Mouse (Mus musculus): ENCODE measurements around the gene Tmem39b. TPM values are rescaled to one million over a fixed set of nuclear protein-coding genes. Genes with fewer than 3 reads are reported as not detected.
"Not testable (repeated sequence)": the region's sequence is repeated elsewhere in the genome, so short reads cannot be mapped to it uniquely, and the experiment has no call there.

Tmem39b gene
- polyA plus RNA-seq, 1 experiment from 2014 or later, result 7.8 TPM

DNA sequence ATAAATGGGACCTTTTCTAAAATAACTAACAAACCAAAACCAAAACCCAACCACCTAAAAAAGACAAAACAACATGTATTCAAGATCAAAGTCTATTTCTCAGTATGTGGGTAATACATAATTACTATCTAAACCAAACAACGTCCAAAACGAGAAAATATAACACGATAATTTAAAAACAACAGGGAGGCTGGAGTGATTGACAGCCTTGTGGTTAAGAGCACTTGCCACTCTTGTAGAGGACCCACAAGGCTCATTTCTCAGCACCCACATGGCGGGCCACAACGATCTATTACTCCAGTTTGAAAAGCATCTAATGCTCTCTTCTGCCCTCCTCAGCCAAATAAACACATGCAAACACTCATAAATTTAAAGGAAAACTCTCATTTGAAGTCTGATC is 34.8 kb upstream of the Tmem39b start:
- in situ Hi-C loops (cut with MboI; ENCODE audit: low pct_unique_long_range_greater_than_20kb), result no loop called here
- TF ChIP-seq CTCF (IDR thresholded peaks at IDR 0.05), result no peak
- ATAC-seq, result no peak
- CTCF ChIA-PET, result no interaction called here
- no peaks in the 10 kb centered on the region for H3K27me3 ChIP-seq
- no peak for DNase-seq (ENCODE audit: low read depth, low spot score)
- POLR2A ChIA-PET, result no interaction called here

DNA sequence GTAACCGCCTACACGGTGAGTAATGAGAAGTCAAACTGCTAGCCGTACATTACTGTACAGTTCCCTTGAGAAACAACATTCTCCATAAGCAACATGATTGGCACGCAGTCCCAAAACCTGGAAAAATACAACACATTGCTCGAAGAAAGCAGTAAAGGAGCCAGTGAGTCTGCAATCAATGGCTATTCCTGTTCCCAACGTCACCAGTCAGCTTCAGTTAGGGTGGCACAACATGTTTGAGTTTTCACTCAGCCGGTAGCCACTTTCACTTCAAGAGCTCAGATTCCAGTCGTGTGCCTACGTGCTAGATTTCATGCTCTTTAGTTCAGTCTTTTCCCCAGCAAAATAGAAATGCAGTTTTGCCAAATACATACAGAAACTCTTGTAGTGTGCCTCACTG is 19.7 kb upstream of the Tmem39b start:
- H3K27me3 ChIP-seq, result no peaks in the 10 kb centered on the region
- ChIA-PET POLR2A (no interaction called here), CTCF (interaction anchor here (1.4 kb wide), 1 partner anchor 12 kb away, joined by 4 read pairs; no protein-coding TSS in a partner anchor)
- no peak for DNase-seq (ENCODE audit: low read depth, low spot score)
- no peak for TF ChIP-seq CTCF (IDR thresholded peaks at IDR 0.05)
- no peak for ATAC-seq
- in situ Hi-C loops (cut with MboI; ENCODE audit: low pct_unique_long_range_greater_than_20kb), result no loop called here

DNA sequence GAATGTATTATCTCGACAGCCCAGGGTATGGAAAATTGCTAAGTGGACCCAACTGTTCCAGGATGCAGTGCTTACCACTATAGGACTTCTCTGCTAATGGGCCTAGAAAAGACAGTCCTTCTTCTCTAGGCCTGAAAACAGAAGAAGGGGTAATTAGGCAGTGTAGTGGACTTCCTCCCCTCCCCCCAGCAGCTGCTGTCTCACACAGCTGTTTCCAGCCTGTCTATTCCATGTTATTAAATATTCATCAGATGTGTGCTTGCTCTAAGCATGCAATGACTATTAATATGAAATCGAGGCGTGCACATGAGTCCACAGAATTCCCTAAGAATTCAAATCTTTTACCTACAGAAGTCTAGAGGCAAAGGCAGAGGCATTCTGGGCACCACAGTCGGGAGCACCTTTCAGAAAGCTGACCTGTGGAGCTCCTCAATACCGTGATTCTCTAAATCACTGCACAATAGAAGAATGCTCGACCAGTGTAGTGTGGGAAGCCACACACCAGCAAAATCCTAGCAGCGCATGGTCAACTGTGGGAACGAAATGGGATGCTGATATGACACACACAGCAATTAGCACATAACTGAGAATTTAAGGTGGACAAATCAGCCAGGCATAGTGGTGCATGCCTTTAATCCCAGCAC is 13.0 kb upstream of the Tmem39b start:
- no peak for DNase-seq (ENCODE audit: low read depth, low spot score)
- CTCF ChIA-PET, result interaction anchor here (1.8 kb wide), 1 partner anchor 11 kb away, joined by 5 read pairs; no protein-coding TSS in a partner anchor
- POLR2A ChIA-PET, result no interaction called here
- in situ Hi-C loops (cut with MboI; ENCODE audit: low pct_unique_long_range_greater_than_20kb), result loop anchor here (10.0 kb wide), 1 partner anchor 75 kb away; no protein-coding TSS in a partner anchor
- TF ChIP-seq CTCF (IDR thresholded peaks at IDR 0.05), result no peak
- no peak for ATAC-seq
- no peaks in the 10 kb centered on the region for H3K27me3 ChIP-seq

DNA sequence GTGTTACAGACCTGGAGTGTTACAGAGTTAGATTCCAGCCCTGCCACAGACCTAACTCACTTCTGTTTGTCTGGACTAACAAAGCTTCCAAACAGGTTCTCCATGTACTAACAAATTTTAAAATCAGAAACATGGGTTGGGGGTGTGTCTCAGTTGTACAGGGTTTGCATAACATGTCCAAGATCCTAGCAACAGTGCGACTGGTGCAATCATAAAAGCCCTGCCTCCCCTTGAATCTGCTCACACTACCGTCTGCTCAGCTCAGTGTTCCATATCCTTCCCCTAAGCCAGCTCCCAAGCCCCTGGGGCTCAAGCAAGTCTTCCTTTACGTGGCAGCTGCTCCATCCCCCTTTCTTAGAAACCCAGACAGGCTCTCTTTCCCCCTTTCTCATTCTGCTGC is 10.1 kb upstream of the Tmem39b start:
- CTCF ChIA-PET, result interaction anchor here (1.1 kb wide), 1 partner anchor 11 kb away, joined by 3 read pairs; no protein-coding TSS in a partner anchor
- H3K27me3 ChIP-seq, result no peaks in the 10 kb centered on the region
- in situ Hi-C loops (cut with MboI; ENCODE audit: low pct_unique_long_range_greater_than_20kb), result loop anchor here (10.0 kb wide), 1 partner anchor 78 kb away; no protein-coding TSS in a partner anchor
- ATAC-seq (no peak), DNase-seq (ENCODE audit: low read depth, low spot score) (no peak)
- POLR2A ChIA-PET, result interaction anchor here (0.6 kb wide), 1 partner anchor 35 kb away, joined by 3 read pairs; the partner anchor contains the start of gene Khdrbs1
- no peak for TF ChIP-seq CTCF (IDR thresholded peaks at IDR 0.05)

DNA sequence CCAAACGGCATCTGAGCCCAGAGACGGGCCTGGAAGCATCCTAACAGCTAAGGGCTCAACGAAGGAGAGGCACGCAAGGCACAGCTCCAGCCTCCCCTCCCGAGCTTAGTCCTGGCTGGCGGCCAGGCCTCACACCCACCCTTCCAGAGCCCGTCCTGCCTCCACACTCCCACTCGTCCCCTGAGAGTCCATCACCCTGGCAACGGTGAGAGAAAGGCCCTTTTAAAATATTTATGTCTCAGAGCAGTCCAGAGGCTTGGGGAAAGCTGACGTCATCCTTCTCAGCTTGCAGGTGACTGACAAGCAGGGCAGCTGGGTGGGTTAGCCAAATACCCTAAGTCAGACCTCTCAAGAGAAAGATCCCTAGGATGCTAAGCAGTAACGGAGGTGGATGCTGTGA is 5.8 kb upstream of the Tmem39b start:
- POLR2A ChIA-PET, result no interaction called here
- no peak for TF ChIP-seq CTCF (IDR thresholded peaks at IDR 0.05)
- no peak for DNase-seq (ENCODE audit: low read depth, low spot score)

DNA sequence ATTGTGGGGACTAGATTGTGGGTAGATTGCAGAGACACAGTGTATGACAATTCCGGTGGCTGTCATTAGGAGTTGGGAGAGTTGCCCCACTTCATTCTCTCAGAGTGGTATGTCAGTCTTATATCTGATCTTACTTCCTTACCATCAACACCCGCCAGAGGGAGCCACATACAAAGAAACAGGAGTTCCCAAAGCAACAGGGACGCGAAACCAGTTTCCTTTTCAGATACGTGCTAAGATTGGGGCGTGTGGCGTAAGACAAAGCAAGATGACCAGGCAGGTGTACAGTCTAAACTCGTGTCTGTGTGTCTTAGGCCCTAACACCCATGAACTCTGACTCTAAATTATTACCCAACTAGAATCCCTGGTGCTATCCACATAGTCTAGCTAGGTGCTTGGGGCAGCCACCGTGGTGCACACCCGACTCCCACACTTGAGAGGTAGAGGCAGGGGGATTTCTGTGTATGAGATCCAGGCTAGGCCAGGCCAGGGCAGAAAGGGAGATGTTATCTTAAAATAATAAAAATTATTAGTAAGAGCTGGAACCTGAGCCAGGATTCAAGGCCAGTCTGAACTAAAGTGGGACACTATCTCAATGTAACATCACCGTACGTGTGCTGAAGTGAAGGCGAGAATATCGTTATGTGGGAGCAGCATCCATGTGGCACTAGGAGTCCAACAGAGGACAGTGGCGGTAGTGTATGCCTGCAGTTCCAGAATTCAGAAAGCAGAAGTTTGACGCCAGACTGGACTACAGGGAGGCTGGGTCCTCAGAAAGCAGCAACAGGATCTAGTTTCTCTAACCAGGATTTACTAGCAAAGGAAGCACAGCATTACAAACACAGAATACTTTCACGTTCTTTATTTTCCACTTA is 5.1 kb upstream of the Tmem39b start:
- DNase-seq (ENCODE audit: low read depth, low spot score), result no peak
- ATAC-seq, result peak; percentile 33
- no peaks in the 10 kb centered on the region for H3K27me3 ChIP-seq
- ChIA-PET CTCF (interaction anchor here (1.5 kb wide), 1 partner anchor 10 kb away, joined by 5 read pairs; no protein-coding TSS in a partner anchor), POLR2A (no interaction called here)
- TF ChIP-seq CTCF (IDR thresholded peaks at IDR 0.05), result no peak
- in situ Hi-C loops (cut with MboI; ENCODE audit: low pct_unique_long_range_greater_than_20kb), result loop anchor here (10.0 kb wide), 1 partner anchor 83 kb away; no protein-coding TSS in a partner anchor

More for the DNA sequence above, 5.8 kb upstream of the Tmem39b start:
- no peak for ATAC-seq
- in situ Hi-C loops (cut with MboI; ENCODE audit: low pct_unique_long_range_greater_than_20kb), result loop anchor here (10.0 kb wide), 1 partner anchor 82 kb away; no protein-coding TSS in a partner anchor
- CTCF ChIA-PET, result interaction anchor here (1.5 kb wide), 1 partner anchor 9 kb away, joined by 5 read pairs; no protein-coding TSS in a partner anchor
- no peaks in the 10 kb centered on the region for H3K27me3 ChIP-seq

DNA sequence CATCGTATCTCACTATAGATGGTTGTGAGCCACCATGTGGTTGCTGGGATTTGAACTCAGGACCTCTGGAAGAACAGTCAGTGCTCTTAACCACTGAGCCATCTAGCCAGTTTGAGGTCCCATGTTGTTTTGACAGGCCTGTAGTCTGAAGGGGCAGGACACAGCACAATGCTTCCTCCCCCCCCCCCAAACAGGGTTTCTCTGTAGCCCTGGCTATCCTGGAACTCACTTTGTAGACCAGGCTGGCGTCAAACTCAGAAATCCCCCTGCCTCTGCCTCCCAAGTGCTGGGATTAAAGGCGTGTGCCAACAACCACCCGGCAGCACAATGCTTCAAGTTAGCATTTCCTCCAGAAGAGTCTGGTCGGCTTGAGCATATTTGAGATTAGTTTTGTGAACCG is 4.0 kb upstream of the Tmem39b start:
- ATAC-seq; POLR2A ChIA-PET; H3K27me3 ChIP-seq; DNase-seq (ENCODE audit: low read depth, low spot score): not testable (repeated sequence)
- in situ Hi-C loops (cut with MboI; ENCODE audit: low pct_unique_long_range_greater_than_20kb), result loop anchor here (10.0 kb wide), 1 partner anchor 84 kb away; no protein-coding TSS in a partner anchor
- CTCF ChIA-PET, result interaction anchor here (0.6 kb wide), 1 partner anchor 52 kb away, joined by 4 read pairs; no protein-coding TSS in a partner anchor

DNA sequence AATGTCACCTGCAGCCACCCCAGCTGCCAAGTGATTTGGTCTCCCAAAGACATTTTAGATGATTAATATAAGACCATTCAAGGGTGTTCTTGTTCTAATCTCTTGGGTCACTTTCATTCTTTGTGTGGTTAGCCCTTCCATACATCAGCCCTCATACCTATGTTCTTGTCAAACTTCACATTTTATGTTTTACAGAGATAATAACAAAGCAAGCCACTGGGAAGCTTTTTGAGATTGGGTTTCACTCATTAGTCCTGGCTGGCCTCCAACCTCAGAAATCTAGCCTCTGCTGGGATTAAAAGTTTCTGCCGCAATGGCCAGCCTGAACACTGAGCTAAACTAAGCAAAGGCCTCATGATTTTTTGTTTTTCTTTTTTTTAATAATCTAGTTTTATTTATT is 3.6 kb upstream of the Tmem39b start:
- POLR2A ChIA-PET, result no interaction called here
- ATAC-seq, result no peak
- DNase-seq (ENCODE audit: low read depth, low spot score), result no peak
- H3K27me3 ChIP-seq, result no peaks in the 10 kb centered on the region
- CTCF ChIA-PET, result interaction anchor here (0.6 kb wide), 1 partner anchor 53 kb away, joined by 4 read pairs; no protein-coding TSS in a partner anchor
- in situ Hi-C loops (cut with MboI; ENCODE audit: low pct_unique_long_range_greater_than_20kb), result loop anchor here (10.0 kb wide), 1 partner anchor 85 kb away; no protein-coding TSS in a partner anchor
- TF ChIP-seq CTCF (IDR thresholded peaks at IDR 0.05), result no peak

DNA sequence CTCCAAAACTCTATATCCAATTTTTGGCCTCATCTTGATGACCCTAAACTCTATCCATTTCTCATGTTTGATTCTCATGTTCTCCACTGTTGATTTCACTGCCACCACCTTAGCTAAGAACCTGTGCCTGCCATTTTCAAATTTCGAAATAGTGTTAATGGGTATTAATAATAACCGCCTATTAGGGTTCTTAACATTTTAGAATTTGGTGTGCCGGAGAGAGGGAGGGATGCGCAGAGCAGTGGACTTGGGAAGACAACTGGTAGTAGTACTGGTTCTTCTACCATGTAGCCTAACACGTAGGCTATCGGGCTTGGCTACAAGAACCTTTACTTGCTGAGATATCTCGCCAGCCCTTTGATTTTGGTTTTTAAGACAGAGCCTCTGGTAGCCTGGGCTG is 553 bp upstream of the Tmem39b start:
- POLR2A ChIA-PET, result interaction anchor here (0.6 to 1.3 kb wide), 2 partner anchors 18 to 121 kb away, joined by 3 to 5 read pairs; no protein-coding TSS in a partner anchor
- H3K27me3 ChIP-seq, result no peaks in the 10 kb centered on the region
- ATAC-seq, result no peak
- TF ChIP-seq CTCF (IDR thresholded peaks at IDR 0.05), result no peak
- DNase-seq (ENCODE audit: low read depth, low spot score), result no peak
- in situ Hi-C loops (cut with MboI; ENCODE audit: low pct_unique_long_range_greater_than_20kb), result no loop called here
- CTCF ChIA-PET, result no interaction called here

DNA sequence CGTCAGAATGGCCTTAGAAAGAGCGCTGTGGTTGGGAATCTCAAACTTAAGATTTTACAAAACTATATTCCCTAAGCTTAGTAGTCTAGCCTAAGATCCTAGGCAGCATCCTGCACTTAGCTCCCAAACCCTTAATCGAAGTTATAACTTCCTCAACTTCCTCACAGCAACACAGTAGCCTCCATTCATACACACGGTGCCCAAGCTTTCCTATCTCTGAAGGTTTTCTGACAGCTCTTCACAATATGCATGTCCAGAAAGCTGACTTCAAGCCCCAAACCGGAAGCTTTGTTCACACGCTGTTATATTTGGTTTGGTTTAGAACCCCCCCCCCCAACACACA is 852 bp downstream of the Tmem39b start:
- POLR2A ChIA-PET, result interaction anchor here (1.1 to 1.3 kb wide), 2 partner anchors 17 to 23 kb away, joined by 4 to 5 read pairs; partner anchors contain the start of gene Kpna6
- DNase-seq (ENCODE audit: low read depth, low spot score) (no peak), ATAC-seq (no peak)
- TF ChIP-seq CTCF (IDR thresholded peaks at IDR 0.05), result no peak
- H3K27me3 ChIP-seq, result no peaks in the 10 kb centered on the region
- CTCF ChIA-PET, result interaction anchor here (0.9 kb wide), 1 partner anchor 17 kb away, joined by 4 read pairs; no protein-coding TSS in a partner anchor
- in situ Hi-C loops (cut with MboI; ENCODE audit: low pct_unique_long_range_greater_than_20kb), result no loop called here

Data from Patski (cell line).